ENCODE assay signal across 11 mouse cellular contexts in the genomic region with DNA sequence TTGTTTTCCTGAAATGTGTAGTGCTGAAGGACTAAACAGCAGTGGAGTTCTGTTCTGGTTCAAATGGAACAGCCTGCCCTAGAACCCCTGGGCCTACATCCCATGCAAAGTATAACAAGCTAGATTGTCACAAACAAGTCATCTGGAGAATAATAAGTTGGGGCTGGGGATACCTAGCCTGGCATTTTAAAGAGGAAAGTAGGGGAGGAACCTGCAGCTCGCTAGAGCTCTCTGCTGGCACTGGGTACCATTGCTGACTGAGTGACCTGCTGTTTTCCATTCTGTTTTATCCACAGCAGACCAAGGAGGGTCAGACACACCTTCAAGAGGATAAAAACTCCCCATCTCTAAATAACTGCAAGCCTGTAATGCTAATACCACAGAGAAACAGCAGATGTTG. TPM values are rescaled to one million over a fixed set of nuclear protein-coding genes. Genes with fewer than 3 reads are reported as not detected.
DNase-seq lines count a peak whose midpoint lies in the region; ATAC-seq and TF ChIP-seq lines count a peak whose summit lies in the region.
"Had no signal": no experiment of that assay in that cellular context is flagged by ENCODE, and none has a peak within 500 bp of the region (broad histone marks: within the 10 kb centered on the region; RNA-seq: fewer than 3 reads in every experiment).

No protein-coding gene starts in this region.

- ATAC-seq in erythroid progenitor cell, adult 5-6 weeks (replicated peaks; ENCODE audit: low FRiP score, poor library complexity, severe bottlenecking) = no peak
- ATAC-seq: intestine, embryonic 15.5 days had no signal

- peak; percentile 64 to 65 for DNase-seq in cerebellum, postnatal 10 days
- no peak for DNase-seq in cerebellum, adult 9-11 months
- DNase-seq in layer of hippocampus, adult 2 months (ENCODE audit: low spot score in 2 of 2) = peak in 1 of 2 experiments; percentile 31
- DNase-seq in layer of hippocampus, adult 9-10 months (ENCODE audit: low spot score) = no peak
- peak; percentile 59 for DNase-seq in A20 (ENCODE audit: low read depth, low spot score)
- peak; percentile 4 for DNase-seq in T-cell, adult 2 months (ENCODE audit: low spot score)
- DNase-seq in heart, postnatal 25 days (ENCODE audit: low spot score) = no peak

- H3K27ac ChIP-seq in layer of hippocampus, adult 2 months = peak overlapping the region; percentile 86
- H3K27ac ChIP-seq: embryonic facial prominence, embryonic 13.5 days; intestine, embryonic 15.5 days; limb, embryonic 12.5 days had no signal

- TF ChIP-seq CTCF in layer of hippocampus, adult 2 months (conservative IDR thresholded peaks at IDR 0.05) = peak; percentile 78

- intact Hi-C loops in heart, postnatal 25 days (cut with DNase I) = no loop called here

- H3K4me3 ChIP-seq in layer of hippocampus, adult 2 months = no peak overlapping the region
- H3K4me3 ChIP-seq: embryonic facial prominence, embryonic 13.5 days; intestine, embryonic 15.5 days; limb, embryonic 12.5 days had no signal

RNA-seq across cellular contexts. Expression of a gene that starts 4.5 kb away (rescaled TPM):
- total RNA-seq in layer of hippocampus, adult 2 months (2021) = 10 to 100 TPM; 41.1 to 44.5 TPM
- 1.3 and 14.8 TPM in 2 replicates for total RNA-seq in erythroid progenitor cell, adult 5-6 weeks (2015; ENCODE audit: low replicate concordance)
- total RNA-seq in erythroid progenitor cell, adult 5-6 weeks (2017; ENCODE audit: low replicate concordance) = 5.6 and 8.9 TPM in 2 replicates
- 1 to 10 TPM; 1.1 to 1.7 TPM for total RNA-seq in heart, postnatal 25 days (2021)

RNA-seq across cellular contexts. Expression of a gene that starts 16.1 kb away (rescaled TPM):
- total RNA-seq in layer of hippocampus, adult 2 months (2021) = 10 to 100 TPM; 46.2 to 48.6 TPM
- total RNA-seq in erythroid progenitor cell, adult 5-6 weeks (2015; ENCODE audit: low replicate concordance) = 22.6 and 42.9 TPM in 2 replicates
- 15.5 and 28.0 TPM in 2 replicates for total RNA-seq in erythroid progenitor cell, adult 5-6 weeks (2017; ENCODE audit: low replicate concordance)
- total RNA-seq in heart, postnatal 25 days (2021) = 10 to 100 TPM; 81.2 to 83.1 TPM

RNA-seq across cellular contexts. Expression of a gene that starts 33.6 kb away (rescaled TPM):
- total RNA-seq in layer of hippocampus, adult 2 months (2021) = 10 to 100 TPM; 13.4 to 13.8 TPM
- 18.0 and 73.2 TPM in 2 replicates for total RNA-seq in erythroid progenitor cell, adult 5-6 weeks (2015; ENCODE audit: low replicate concordance)
- 2.2 and 4.1 TPM in 2 replicates for total RNA-seq in erythroid progenitor cell, adult 5-6 weeks (2017; ENCODE audit: low replicate concordance)
- total RNA-seq in heart, postnatal 25 days (2021) = 10 to 100 TPM; 10.7 to 12.1 TPM

RNA-seq across cellular contexts. Expression of a gene that starts 38.5 kb away (rescaled TPM):
- total RNA-seq in layer of hippocampus, adult 2 months (2021) = 1 to 10 TPM; 4.7 to 6.6 TPM
- total RNA-seq in erythroid progenitor cell, adult 5-6 weeks (2015; ENCODE audit: low replicate concordance) = 33.2 and 46.1 TPM in 2 replicates
- total RNA-seq in erythroid progenitor cell, adult 5-6 weeks (2017; ENCODE audit: low replicate concordance) = 11.7 and 14.2 TPM in 2 replicates
- total RNA-seq in heart, postnatal 25 days (2021) = under 1 TPM; 0.84 to 0.91 TPM

RNA-seq across cellular contexts. Expression of a gene that starts 40.9 kb away (rescaled TPM):
- total RNA-seq in layer of hippocampus, adult 2 months (2021) = 10 to 100 TPM; 24.8 to 26.6 TPM
- 4.7 and 10.1 TPM in 2 replicates for total RNA-seq in erythroid progenitor cell, adult 5-6 weeks (2015; ENCODE audit: low replicate concordance)
- 2.4 and 6.4 TPM in 2 replicates for total RNA-seq in erythroid progenitor cell, adult 5-6 weeks (2017; ENCODE audit: low replicate concordance)
- 10 to 100 TPM; 37.6 to 38.7 TPM for total RNA-seq in heart, postnatal 25 days (2021)

Comparison
In these comparisons a context has a peak if more than half of its experiments do, and no peak if none do; other contexts are left out.
1. DNase-seq: peak in cerebellum, postnatal 10 days (2 of 2), A20 (single experiment) and T-cell, adult 2 months (single experiment); none in cerebellum, adult 9-11 months (single experiment), layer of hippocampus, adult 9-10 months (single experiment) and heart, postnatal 25 days (single experiment).